Mouse (Mus musculus) heart, postnatal 25 days (tissue): Measurements from ENCODE around the gene Dock11. TPM values are rescaled to one million over a fixed set of nuclear protein-coding genes. Genes with fewer than 3 reads are reported as not detected.

Source experiments
- DNase-seq: peaks from one replicate; pipeline ENCODE4 v3.0.0; 2022; ENCODE audit warnings: low spot score
- intact Hi-C: fragments of 180-260 bp; cut with DNase I; formaldehyde crosslinking; loops from one replicate; pipeline ENCODE4 v1.15.1; 2025
- total RNA-seq, 2 experiments: library from RNA; stranded (reverse); gene quantifications; 2 replicates each; pipeline ENCODE4 v1.2.3; 2021

Dock11 gene
- total RNA-seq, 2 experiments from 2014 or later = 4.4 to 4.7 TPM

GRCm38 (mm10) chrX:35938112-35938511, 49.5 kb downstream of the Dock11 start:
- intact Hi-C loops = no loop called here
- no peak for DNase-seq

- intact Hi-C loops = no loop called here
- no peak for DNase-seq
These were observed 57.8 kb downstream of the Dock11 start for GRCm38 (mm10) chrX:35946394-35946793.

GRCm38 (mm10) chrX:35950135-35950534, 61.5 kb downstream of the Dock11 start:
- no peak for DNase-seq
- intact Hi-C loops = no loop called here

- intact Hi-C loops = no loop called here
These were observed 63.3 kb downstream of the Dock11 start for GRCm38 (mm10) chrX:35951945-35952344.

GRCm38 (mm10) chrX:35952521-35953095, 64.0 kb downstream of the Dock11 start:
- DNase-seq = no peak
- intact Hi-C loops = no loop called here

More at GRCm38 (mm10) chrX:35951945-35952344, 63.3 kb downstream of the Dock11 start:
- no peak for DNase-seq

GRCm38 (mm10) chrX:35956236-35956635, 67.6 kb downstream of the Dock11 start:
- DNase-seq = no peak
- intact Hi-C loops = no loop called here

GRCm38 (mm10) chrX:35963087-35963486, 74.5 kb downstream of the Dock11 start:
- intact Hi-C loops = no loop called here
- DNase-seq = no peak

GRCm38 (mm10) chrX:35969276-35969675, 80.6 kb downstream of the Dock11 start:
- DNase-seq = no peak
- intact Hi-C loops = no loop called here

GRCm38 (mm10) chrX:35976657-35977056, 88.0 kb downstream of the Dock11 start:
- intact Hi-C loops = no loop called here
- no peak for DNase-seq

- intact Hi-C loops = no loop called here
- DNase-seq = no peak
These were observed 99.3 kb downstream of the Dock11 start for GRCm38 (mm10) chrX:35987981-35988380.

GRCm38 (mm10) chrX:35990508-35991095, 102.0 kb downstream of the Dock11 start:
- intact Hi-C loops = loop anchor here (10.0 kb wide), 1 partner anchor 194 kb away; no protein-coding TSS in a partner anchor
- DNase-seq = no peak

GRCm38 (mm10) chrX:35994226-35994625, 105.6 kb downstream of the Dock11 start:
- intact Hi-C loops = loop anchor here (10.0 kb wide), 1 partner anchor 191 kb away; no protein-coding TSS in a partner anchor
- no peak for DNase-seq

GRCm38 (mm10) chrX:35997004-35997403, 108.4 kb downstream of the Dock11 start:
- no peak for DNase-seq
- intact Hi-C loops = loop anchor here (1.0 to 10.0 kb wide), 3 partner anchors 116 to 188 kb away; no protein-coding TSS in a partner anchor

- intact Hi-C loops = loop anchor here (1.0 to 10.0 kb wide), 3 partner anchors 117 to 187 kb away; no protein-coding TSS in a partner anchor
- DNase-seq = no peak
These were observed 109.3 kb downstream of the Dock11 start for GRCm38 (mm10) chrX:35997793-35998419.

- no peak for DNase-seq
- intact Hi-C loops = no loop called here
These were observed 137.0 kb downstream of the Dock11 start for GRCm38 (mm10) chrX:36025651-36026050.

- no peak for DNase-seq
- intact Hi-C loops = no loop called here
These were observed 142.5 kb downstream of the Dock11 start for GRCm38 (mm10) chrX:36031113-36031512.

GRCm38 (mm10) chrX:36034045-36034444, 145.4 kb downstream of the Dock11 start:
- no peak for DNase-seq
- intact Hi-C loops = no loop called here

GRCm38 (mm10) chrX:36045731-36046130, 157.1 kb downstream of the Dock11 start:
- no peak for DNase-seq
- intact Hi-C loops = no loop called here

- intact Hi-C loops = no loop called here
- no peak for DNase-seq
These were observed 158.8 kb downstream of the Dock11 start for GRCm38 (mm10) chrX:36047451-36047850.

- DNase-seq = no peak
- intact Hi-C loops = no loop called here
These were observed 161.7 kb downstream of the Dock11 start for GRCm38 (mm10) chrX:36050312-36050711.

- intact Hi-C loops = no loop called here
These were observed 185.4 kb downstream of the Dock11 start for GRCm38 (mm10) chrX:36073997-36074396.

More at GRCm38 (mm10) chrX:36073997-36074396, 185.4 kb downstream of the Dock11 start:
- DNase-seq = no peak
